Mouse (Mus musculus): Measurements from ENCODE around the gene Lhx1. TPM values are rescaled to one million over a fixed set of nuclear protein-coding genes. Genes with fewer than 3 reads are reported as not detected.

The Lhx1 gene
- total and polyA plus RNA-seq, 2 experiments from 2014 or later: not detected

DNA sequence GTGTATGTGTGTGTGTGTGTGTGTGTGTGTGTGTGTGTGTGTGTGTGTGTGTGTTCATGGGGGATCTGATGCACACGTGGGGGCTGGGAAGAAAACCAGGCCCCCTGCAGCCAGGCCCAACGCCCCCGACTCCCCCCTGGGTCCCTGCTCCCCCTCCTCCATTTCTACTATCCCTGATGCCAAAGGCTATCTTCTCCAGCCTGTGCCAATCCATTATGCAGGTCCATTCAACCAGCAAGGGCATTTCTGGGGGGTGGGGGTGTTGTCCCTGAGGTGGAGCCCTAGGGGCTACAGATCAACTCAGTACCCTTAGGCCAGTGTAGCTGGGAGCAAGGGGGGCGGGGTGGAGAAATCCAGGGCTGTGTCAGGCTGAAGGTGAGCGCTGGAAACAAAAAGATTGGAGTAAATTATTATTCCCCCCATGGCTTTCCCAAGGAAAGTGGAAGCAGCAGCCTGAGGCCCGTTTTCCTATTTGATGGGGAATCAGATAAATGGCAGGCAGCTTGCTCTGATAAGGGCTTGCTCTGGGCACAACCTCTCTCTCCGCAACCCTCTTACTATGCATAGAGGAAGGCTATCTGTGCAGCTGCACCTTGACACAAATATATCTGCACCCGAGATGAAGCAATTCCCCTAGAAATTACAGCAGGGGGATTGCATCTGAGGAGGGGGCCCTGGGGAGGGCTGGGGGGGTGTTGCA is 43.9 kb upstream of the Lhx1 start:
- Histone ChIP-seq H3K4me1 (ENCODE audit: control insufficient read depth, insufficient read depth) (no peaks in the 10 kb centered on the region), H3K9ac (replicated peaks; ENCODE audit: low read depth, low read length) (no peak overlapping the region), H3K27ac (ENCODE audit: low read depth) (no peak overlapping the region), H3K4me3 (ENCODE audit: low read depth, low read length) (no peak overlapping the region), H3K9me3 (replicated peaks; ENCODE audit: control insufficient read depth, low read length) (no peaks in the 10 kb centered on the region), H3K27me3 (ENCODE audit: control insufficient read depth, insufficient read depth, low read length) (peaks cover 12% of the 10 kb centered on the region; the same call in 1 of the 2 replicates), H3K36me3 (replicated peaks; ENCODE audit: control insufficient read depth, insufficient read depth, low read length) (no peaks in the 10 kb centered on the region), H3K4me2 (ENCODE audit: low read depth, low read length) (no peak overlapping the region)
- ATAC-seq (ENCODE audit: insufficient read depth, low read depth): no peak
- DNase-seq (ENCODE audit: low spot score): no peak
- TF ChIP-seq CTCF (IDR thresholded peaks at IDR 0.05; ENCODE audit: low read depth) (no peak), EP300 (IDR thresholded peaks at IDR 0.05; ENCODE audit: low read depth) (no peak)
- 41% methylated on average over 8 of the region's 8 CpGs for WGBS

DNA sequence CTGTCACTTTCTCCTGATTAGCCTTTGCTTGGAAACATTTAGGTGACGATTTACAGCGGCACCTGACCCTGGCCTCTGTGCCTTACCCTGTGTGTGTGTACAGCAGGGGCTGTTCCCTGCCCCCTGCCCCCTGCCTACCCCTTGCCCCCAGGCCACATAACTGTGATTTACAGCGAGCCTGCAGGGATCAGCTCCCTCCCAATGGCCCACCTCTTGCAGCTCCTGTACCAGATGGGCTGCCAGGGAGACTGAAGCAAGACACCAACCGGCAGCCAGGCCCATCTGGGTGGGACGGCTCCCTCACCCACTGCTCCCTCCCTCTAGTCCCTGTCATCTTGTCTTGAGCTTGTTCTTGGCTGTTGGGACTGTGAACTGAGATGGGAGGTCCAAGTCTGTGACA is 43.1 kb upstream of the Lhx1 start:
- Histone ChIP-seq H3K27ac (ENCODE audit: low read depth) (no peak overlapping the region), H3K4me1 (ENCODE audit: control insufficient read depth, insufficient read depth) (no peaks in the 10 kb centered on the region), H3K36me3 (replicated peaks; ENCODE audit: control insufficient read depth, insufficient read depth, low read length) (no peaks in the 10 kb centered on the region), H3K27me3 (ENCODE audit: control insufficient read depth, insufficient read depth, low read length) (peaks cover 15% of the 10 kb centered on the region; the same call in 1 of the 2 replicates), H3K9ac (replicated peaks; ENCODE audit: low read depth, low read length) (no peak overlapping the region), H3K4me3 (ENCODE audit: low read depth, low read length) (no peak overlapping the region), H3K9me3 (replicated peaks; ENCODE audit: control insufficient read depth, low read length) (no peaks in the 10 kb centered on the region), H3K4me2 (ENCODE audit: low read depth, low read length) (no peak overlapping the region)
- ATAC-seq (ENCODE audit: insufficient read depth, low read depth) (no peak), DNase-seq (ENCODE audit: low spot score) (no peak)
- TF ChIP-seq EP300 (IDR thresholded peaks at IDR 0.05; ENCODE audit: low read depth): no peak
- no peak for TF ChIP-seq CTCF (IDR thresholded peaks at IDR 0.05; ENCODE audit: low read depth)
- WGBS: 26% methylated on average over 5 of the region's 5 CpGs

DNA sequence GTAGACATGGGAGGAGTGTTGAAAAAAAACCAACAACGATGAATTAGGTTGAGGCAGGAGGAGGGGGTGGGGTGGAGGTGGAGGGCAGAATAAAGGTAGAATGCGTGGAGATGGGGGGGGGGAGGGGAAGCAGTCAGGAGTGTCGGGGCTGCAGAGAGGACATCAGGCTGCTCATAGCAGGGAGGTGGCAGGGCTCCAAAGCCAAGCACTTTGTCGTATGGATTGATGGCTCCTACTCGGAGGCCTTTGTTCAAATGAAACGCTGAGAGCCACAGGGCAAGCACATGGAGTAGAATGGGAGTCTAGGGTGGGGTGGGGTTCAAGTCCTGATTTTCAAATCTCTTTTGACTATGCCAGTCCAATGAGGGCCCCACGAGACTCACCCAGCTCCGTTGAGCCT is 41.4 kb upstream of the Lhx1 start:
- Histone ChIP-seq H3K36me3 (replicated peaks; ENCODE audit: control insufficient read depth, insufficient read depth, low read length) (no peaks in the 10 kb centered on the region), H3K9ac (replicated peaks; ENCODE audit: low read depth, low read length) (no peak overlapping the region), H3K9me3 (replicated peaks; ENCODE audit: control insufficient read depth, low read length) (no peaks in the 10 kb centered on the region), H3K4me3 (ENCODE audit: low read depth, low read length) (no peak overlapping the region), H3K27me3 (ENCODE audit: control insufficient read depth, insufficient read depth, low read length) (peaks cover 15% of the 10 kb centered on the region; the same call in 1 of the 2 replicates), H3K4me1 (ENCODE audit: control insufficient read depth, insufficient read depth) (no peaks in the 10 kb centered on the region), H3K4me2 (ENCODE audit: low read depth, low read length) (no peak overlapping the region), H3K27ac (ENCODE audit: low read depth) (no peak overlapping the region)
- WGBS: 37% methylated on average over 8 of the region's 8 CpGs
- DNase-seq (ENCODE audit: low spot score): no peak
- no peak for ATAC-seq (ENCODE audit: insufficient read depth, low read depth)
- TF ChIP-seq EP300 (IDR thresholded peaks at IDR 0.05; ENCODE audit: low read depth): no peak
- TF ChIP-seq CTCF (IDR thresholded peaks at IDR 0.05; ENCODE audit: low read depth): no peak

DNA sequence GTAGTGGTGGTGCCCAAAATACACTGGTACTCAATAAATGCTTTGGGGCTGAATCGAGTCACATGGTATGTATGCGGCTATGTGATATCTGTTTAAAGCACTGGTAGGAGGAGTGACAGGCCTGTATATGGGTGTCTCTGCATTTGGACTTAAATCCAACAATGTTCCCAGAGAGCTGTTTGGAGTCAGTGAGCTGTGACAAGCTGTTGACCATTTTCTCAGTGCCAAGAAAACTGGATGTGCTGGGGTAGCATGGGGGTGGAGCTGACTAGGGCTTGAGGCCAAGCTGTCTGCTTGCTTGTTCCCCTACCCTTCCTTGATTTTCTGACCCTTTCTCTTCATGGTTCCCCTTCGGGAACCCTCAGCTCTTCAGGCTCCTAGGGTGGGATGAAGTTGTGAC is 39.9 kb upstream of the Lhx1 start:
- peaks cover 11% of the 10 kb centered on the region; the same call in 1 of the 2 replicates for H3K27me3 ChIP-seq (ENCODE audit: control insufficient read depth, insufficient read depth, low read length)
- H3K36me3 ChIP-seq (replicated peaks; ENCODE audit: control insufficient read depth, insufficient read depth, low read length): no peaks in the 10 kb centered on the region
- no peak overlapping the region for H3K4me3 ChIP-seq (ENCODE audit: low read depth, low read length)
- ATAC-seq (ENCODE audit: insufficient read depth, low read depth) (no peak), DNase-seq (ENCODE audit: low spot score) (no peak)
- 76% methylated on average over 3 of the region's 3 CpGs for WGBS
- no peaks in the 10 kb centered on the region for H3K4me1 ChIP-seq (ENCODE audit: control insufficient read depth, insufficient read depth)
- no peak for TF ChIP-seq EP300 (IDR thresholded peaks at IDR 0.05; ENCODE audit: low read depth)
- no peak for TF ChIP-seq CTCF (IDR thresholded peaks at IDR 0.05; ENCODE audit: low read depth)
- H3K9me3 ChIP-seq (replicated peaks; ENCODE audit: control insufficient read depth, low read length): no peaks in the 10 kb centered on the region
- H3K27ac ChIP-seq (ENCODE audit: low read depth): no peak overlapping the region
- no peak overlapping the region for H3K4me2 ChIP-seq (ENCODE audit: low read depth, low read length)
- H3K9ac ChIP-seq (replicated peaks; ENCODE audit: low read depth, low read length): no peak overlapping the region

DNA sequence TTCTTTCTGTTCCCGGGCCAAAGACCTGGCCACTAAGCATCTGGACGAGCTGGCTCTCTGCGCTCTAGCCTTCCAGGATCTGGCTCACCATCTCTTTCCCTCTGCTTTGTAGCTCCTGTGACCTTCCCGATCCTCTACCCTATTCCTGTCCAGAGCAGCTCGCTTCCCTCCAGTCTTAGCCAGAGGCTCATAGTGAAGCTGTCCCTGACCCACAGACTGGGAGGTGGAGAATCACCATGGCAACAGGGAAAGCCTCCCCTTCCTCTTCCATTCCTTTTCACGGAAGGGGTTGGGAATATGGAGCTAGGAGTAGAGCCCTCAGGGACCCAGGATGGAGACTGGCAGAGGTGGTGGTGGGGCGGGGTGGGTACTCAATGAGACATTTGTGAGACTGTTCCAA is 38.0 kb upstream of the Lhx1 start:
- Histone ChIP-seq H3K9ac (replicated peaks; ENCODE audit: low read depth, low read length) (no peak overlapping the region), H3K36me3 (replicated peaks; ENCODE audit: control insufficient read depth, insufficient read depth, low read length) (no peaks in the 10 kb centered on the region), H3K27ac (ENCODE audit: low read depth) (no peak overlapping the region), H3K9me3 (replicated peaks; ENCODE audit: control insufficient read depth, low read length) (no peaks in the 10 kb centered on the region), H3K4me3 (ENCODE audit: low read depth, low read length) (no peak overlapping the region), H3K4me2 (ENCODE audit: low read depth, low read length) (no peak overlapping the region), H3K4me1 (ENCODE audit: control insufficient read depth, insufficient read depth) (no peaks in the 10 kb centered on the region), H3K27me3 (ENCODE audit: control insufficient read depth, insufficient read depth, low read length) (peaks cover 7% of the 10 kb centered on the region; the same call in 1 of the 2 replicates)
- no peak for ATAC-seq (ENCODE audit: insufficient read depth, low read depth)
- WGBS: 55% methylated on average over 7 of the region's 7 CpGs
- TF ChIP-seq EP300 (IDR thresholded peaks at IDR 0.05; ENCODE audit: low read depth) (no peak), CTCF (IDR thresholded peaks at IDR 0.05; ENCODE audit: low read depth) (no peak)
- DNase-seq (ENCODE audit: low spot score): no peak
